Mouse (Mus musculus) stomach, postnatal 0 days (tissue): ENCODE data around the gene Akap1.

ENCODE experiments used
- CTCF ChIP-seq: IDR thresholded peaks from 2 replicates; pipeline ENCODE4 v1.5.1; 2016; ENCODE audit warnings: antibody characterized with exemption, low read depth, mild to moderate bottlenecking, moderate library complexity
- EP300 ChIP-seq: optimal IDR thresholded peaks from 2 replicates; pipeline ENCODE3; 2016; ENCODE audit warnings: antibody characterized with exemption

DNA sequence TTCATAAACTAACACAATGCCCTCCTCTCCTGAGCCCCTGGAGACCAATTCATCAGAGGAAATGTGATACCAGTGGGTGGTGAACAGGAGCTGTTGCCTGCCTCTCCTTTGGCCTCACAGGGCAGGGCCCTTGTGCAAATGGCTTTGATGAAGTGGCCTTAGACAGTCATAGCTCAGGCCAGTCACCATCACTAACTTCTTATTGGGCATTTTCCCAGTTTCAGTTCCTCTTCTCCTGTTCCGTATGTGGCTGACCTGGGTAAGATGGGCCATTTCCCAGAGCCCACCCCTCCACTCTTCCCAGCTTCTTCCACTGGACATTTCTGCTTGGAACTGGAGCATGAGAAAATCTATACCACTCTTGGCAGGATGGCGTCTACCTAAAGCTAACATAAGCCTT, 5.1 kb upstream of the Akap1 start:
- TF ChIP-seq EP300 (no peak), CTCF (no peak)
